Mouse (Mus musculus): Measurements from ENCODE around the gene Il22. TPM values are rescaled to one million over a fixed set of nuclear protein-coding genes. Genes with fewer than 3 reads are reported as not detected.
A peak's percentile ranks its signal among the peaks of the same experiment; 100 is the strongest.
"Not testable (repeated sequence)": the region's sequence is repeated elsewhere in the genome, so short reads cannot be mapped to it uniquely, and the experiment has no call there.

Gene Il22
- polyA plus RNA-seq (2014; fragmentation: Nextera tagmentation; extraction: Ambion mirVana) = not detected in 2 replicates

- H3K4me3 ChIP-seq (ENCODE audit: low read depth, low read length) = no peak within 1 kb of the TSS
- WGBS = 100% methylated on average over 4 of the region's 4 CpGs
- H3K9ac ChIP-seq (ENCODE audit: low read depth, low read length) = no peak within 1 kb of the TSS
- DNase-seq (ENCODE audit: low spot score) (no peak), ATAC-seq (ENCODE audit: low FRiP score) (no peak)
- H3K27ac ChIP-seq (ENCODE audit: low read depth, low read length) = no peak within 1 kb of the TSS
- no peak within 1 kb of the TSS for H3K4me2 ChIP-seq (replicated peaks; ENCODE audit: low read depth, low read length)
- H3K27me3 ChIP-seq (ENCODE audit: control insufficient read depth, insufficient read depth, low read length) = no peaks in the 10 kb centered on the region
- no peaks in the 10 kb centered on the region for H3K36me3 ChIP-seq (ENCODE audit: control insufficient read depth, insufficient read depth, low read length)
- no peaks in the 10 kb centered on the region for H3K4me1 ChIP-seq (replicated peaks; ENCODE audit: control insufficient read depth, insufficient read depth, low read length)
- H3K9me3 ChIP-seq (ENCODE audit: control insufficient read depth, low read length) = no peaks in the 10 kb centered on the region
These were observed at the start of gene Il22 for GRCm38 (mm10) chr10:118204642-118205041. TSS of gene Il22 (plus strand) at chr10:118204942.

DNA sequence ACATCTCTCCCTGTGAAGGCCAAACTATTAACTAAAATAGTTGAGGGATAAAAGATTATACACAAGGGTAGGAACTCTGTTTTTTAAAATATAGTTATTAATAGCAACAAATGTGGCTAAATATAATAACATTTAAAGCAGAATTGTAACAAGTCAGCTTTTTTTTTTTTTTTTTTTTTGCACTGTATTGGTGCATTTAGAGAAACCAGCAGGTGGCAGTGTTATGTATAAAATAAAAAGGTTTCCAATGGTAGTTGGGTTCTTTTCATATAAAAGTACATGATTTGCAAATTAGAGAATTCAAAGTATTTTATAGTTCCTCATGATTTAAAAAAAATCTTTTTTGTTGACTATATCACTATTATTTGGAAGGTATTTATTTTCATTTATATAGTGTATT, 48.8 kb upstream of the Il22 start:
- peaks cover 14% of the 10 kb centered on the region for H3K36me3 ChIP-seq (ENCODE audit: control insufficient read depth, insufficient read depth, low read length)
- no peak overlapping the region for H3K9ac ChIP-seq (ENCODE audit: low read depth, low read length)
- no peaks in the 10 kb centered on the region for H3K9me3 ChIP-seq (ENCODE audit: control insufficient read depth, low read length)
- DNase-seq (ENCODE audit: low spot score) (peak; percentile 36), ATAC-seq (ENCODE audit: low FRiP score) (no peak)
- H3K27ac ChIP-seq (ENCODE audit: low read depth, low read length) = no peak overlapping the region
- H3K4me2 ChIP-seq (replicated peaks; ENCODE audit: low read depth, low read length) = no peak overlapping the region
- no peak overlapping the region for H3K4me3 ChIP-seq (ENCODE audit: low read depth, low read length)
- H3K4me1 ChIP-seq (replicated peaks; ENCODE audit: control insufficient read depth, insufficient read depth, low read length) = no peaks in the 10 kb centered on the region
- no peaks in the 10 kb centered on the region for H3K27me3 ChIP-seq (ENCODE audit: control insufficient read depth, insufficient read depth, low read length)

DNA sequence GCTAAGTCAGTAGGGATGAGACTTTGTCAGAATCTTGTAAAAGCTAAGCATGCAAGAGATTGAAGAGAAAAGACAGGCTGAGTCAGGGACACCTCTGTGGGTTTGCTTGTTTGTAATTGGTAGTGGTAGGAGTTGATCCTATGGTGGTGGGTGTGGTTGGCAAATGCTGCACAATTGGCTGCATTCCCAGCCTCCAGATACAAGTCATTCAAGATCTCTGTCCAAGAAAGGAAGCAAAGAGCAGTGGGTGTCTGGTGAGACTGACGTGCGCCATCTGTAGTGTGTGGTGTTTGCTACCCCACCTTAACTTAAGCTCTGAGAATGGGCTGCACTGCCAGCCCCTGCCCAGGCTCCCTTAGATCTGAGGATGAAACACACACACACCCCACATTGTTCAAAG, 43.6 kb upstream of the Il22 start:
- ATAC-seq (ENCODE audit: low FRiP score) (no peak), DNase-seq (ENCODE audit: low spot score) (no peak)

GRCm38 (mm10) chr10:118169212-118169611, 35.5 kb upstream of the Il22 start:
- peak; percentile 5 for DNase-seq (ENCODE audit: low spot score)
- H3K9ac ChIP-seq (ENCODE audit: low read depth, low read length) = no peak overlapping the region
- no peaks in the 10 kb centered on the region for H3K27me3 ChIP-seq (ENCODE audit: control insufficient read depth, insufficient read depth, low read length)
- no peak overlapping the region for H3K4me2 ChIP-seq (replicated peaks; ENCODE audit: low read depth, low read length)
- no peaks in the 10 kb centered on the region for H3K9me3 ChIP-seq (ENCODE audit: control insufficient read depth, low read length)
- H3K27ac ChIP-seq (ENCODE audit: low read depth, low read length) = no peak overlapping the region
- WGBS = 55% methylated on average over 12 of the region's 12 CpGs
- H3K4me3 ChIP-seq (ENCODE audit: low read depth, low read length) = no peak overlapping the region
- H3K4me1 ChIP-seq (replicated peaks; ENCODE audit: control insufficient read depth, insufficient read depth, low read length) = no peaks in the 10 kb centered on the region
- no peaks in the 10 kb centered on the region for H3K36me3 ChIP-seq (ENCODE audit: control insufficient read depth, insufficient read depth, low read length)
- ATAC-seq (ENCODE audit: low FRiP score) = no peak

More for the DNA sequence above, 43.6 kb upstream of the Il22 start:
- no peaks in the 10 kb centered on the region for H3K9me3 ChIP-seq (ENCODE audit: control insufficient read depth, low read length)
- H3K4me1 ChIP-seq (replicated peaks; ENCODE audit: control insufficient read depth, insufficient read depth, low read length) = no peaks in the 10 kb centered on the region
- no peak overlapping the region for H3K4me3 ChIP-seq (ENCODE audit: low read depth, low read length)
- WGBS = 97% methylated on average over 2 of the region's 2 CpGs
- no peak overlapping the region for H3K9ac ChIP-seq (ENCODE audit: low read depth, low read length)
- H3K4me2 ChIP-seq (replicated peaks; ENCODE audit: low read depth, low read length) = no peak overlapping the region
- no peaks in the 10 kb centered on the region for H3K27me3 ChIP-seq (ENCODE audit: control insufficient read depth, insufficient read depth, low read length)
- H3K27ac ChIP-seq (ENCODE audit: low read depth, low read length) = no peak overlapping the region
- H3K36me3 ChIP-seq (ENCODE audit: control insufficient read depth, insufficient read depth, low read length) = peaks cover 16% of the 10 kb centered on the region

GRCm38 (mm10) chr10:118172416-118172815, 32.3 kb upstream of the Il22 start:
- Histone ChIP-seq H3K27me3 (ENCODE audit: control insufficient read depth, insufficient read depth, low read length) (no peaks in the 10 kb centered on the region), H3K4me2 (replicated peaks; ENCODE audit: low read depth, low read length) (no peak overlapping the region), H3K27ac (ENCODE audit: low read depth, low read length) (no peak overlapping the region), H3K4me3 (ENCODE audit: low read depth, low read length) (no peak overlapping the region), H3K36me3 (ENCODE audit: control insufficient read depth, insufficient read depth, low read length) (no peaks in the 10 kb centered on the region), H3K9ac (ENCODE audit: low read depth, low read length) (no peak overlapping the region), H3K9me3 (ENCODE audit: control insufficient read depth, low read length) (no peaks in the 10 kb centered on the region), H3K4me1 (replicated peaks; ENCODE audit: control insufficient read depth, insufficient read depth, low read length) (no peaks in the 10 kb centered on the region)
- 82% methylated on average over 8 of the region's 8 CpGs for WGBS
- no peak for DNase-seq (ENCODE audit: low spot score)
- no peak for ATAC-seq (ENCODE audit: low FRiP score)

GRCm38 (mm10) chr10:118172876-118173275, 31.9 kb upstream of the Il22 start:
- WGBS = 94% methylated on average over 3 of the region's 3 CpGs

GRCm38 (mm10) chr10:118175542-118175941, 29.2 kb upstream of the Il22 start:
- ATAC-seq (ENCODE audit: low FRiP score); H3K9me3 ChIP-seq (ENCODE audit: control insufficient read depth, low read length): not testable (repeated sequence)

More at GRCm38 (mm10) chr10:118172876-118173275, 31.9 kb upstream of the Il22 start:
- Histone ChIP-seq H3K4me1 (replicated peaks; ENCODE audit: control insufficient read depth, insufficient read depth, low read length) (no peaks in the 10 kb centered on the region), H3K4me2 (replicated peaks; ENCODE audit: low read depth, low read length) (no peak overlapping the region), H3K27me3 (ENCODE audit: control insufficient read depth, insufficient read depth, low read length) (no peaks in the 10 kb centered on the region), H3K36me3 (ENCODE audit: control insufficient read depth, insufficient read depth, low read length) (no peaks in the 10 kb centered on the region), H3K9ac (ENCODE audit: low read depth, low read length) (no peak overlapping the region), H3K4me3 (ENCODE audit: low read depth, low read length) (no peak overlapping the region), H3K27ac (ENCODE audit: low read depth, low read length) (no peak overlapping the region), H3K9me3 (ENCODE audit: control insufficient read depth, low read length) (no peaks in the 10 kb centered on the region)
- no peak for DNase-seq (ENCODE audit: low spot score)
- no peak for ATAC-seq (ENCODE audit: low FRiP score)

GRCm38 (mm10) chr10:118178735-118179151, 26.0 kb upstream of the Il22 start:
- H3K9me3 ChIP-seq (ENCODE audit: control insufficient read depth, low read length) = no peaks in the 10 kb centered on the region
- no peaks in the 10 kb centered on the region for H3K27me3 ChIP-seq (ENCODE audit: control insufficient read depth, insufficient read depth, low read length)
- no peak for ATAC-seq (ENCODE audit: low FRiP score)
- no peak overlapping the region for H3K4me2 ChIP-seq (replicated peaks; ENCODE audit: low read depth, low read length)
- no peak overlapping the region for H3K27ac ChIP-seq (ENCODE audit: low read depth, low read length)
- no peaks in the 10 kb centered on the region for H3K36me3 ChIP-seq (ENCODE audit: control insufficient read depth, insufficient read depth, low read length)
- H3K9ac ChIP-seq (ENCODE audit: low read depth, low read length) = no peak overlapping the region
- 89% methylated on average over 10 of the region's 10 CpGs for WGBS
- no peaks in the 10 kb centered on the region for H3K4me1 ChIP-seq (replicated peaks; ENCODE audit: control insufficient read depth, insufficient read depth, low read length)
- H3K4me3 ChIP-seq (ENCODE audit: low read depth, low read length) = no peak overlapping the region
- no peak for DNase-seq (ENCODE audit: low spot score)

More at GRCm38 (mm10) chr10:118175542-118175941, 29.2 kb upstream of the Il22 start:
- not testable (repeated sequence) for H3K36me3 ChIP-seq (ENCODE audit: control insufficient read depth, insufficient read depth, low read length); H3K9ac ChIP-seq (ENCODE audit: low read depth, low read length); H3K27me3 ChIP-seq (ENCODE audit: control insufficient read depth, insufficient read depth, low read length); H3K4me2 ChIP-seq (replicated peaks; ENCODE audit: low read depth, low read length); DNase-seq (ENCODE audit: low spot score); H3K4me1 ChIP-seq (replicated peaks; ENCODE audit: control insufficient read depth, insufficient read depth, low read length); H3K4me3 ChIP-seq (ENCODE audit: low read depth, low read length); H3K27ac ChIP-seq (ENCODE audit: low read depth, low read length)
- WGBS = 91% methylated on average over 4 of the region's 4 CpGs

DNA sequence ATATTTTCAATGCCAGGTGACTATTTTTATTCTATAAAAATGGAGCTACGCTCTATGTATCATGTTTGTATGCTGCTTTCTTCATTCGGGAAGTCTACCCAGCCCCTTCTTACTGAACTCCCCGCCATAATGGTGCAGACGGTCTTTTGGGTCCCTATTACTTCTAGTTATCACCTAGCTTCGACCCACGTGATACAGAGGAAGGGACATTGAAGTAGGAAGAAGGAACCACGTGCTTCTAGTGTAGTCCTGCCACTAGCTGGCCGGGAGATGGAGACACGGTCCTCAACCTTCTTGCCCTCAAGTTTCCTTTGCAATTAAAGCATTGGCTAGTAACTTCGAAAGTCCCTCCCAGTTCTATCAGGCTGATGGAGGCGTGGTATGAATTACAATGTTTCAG, 25.5 kb upstream of the Il22 start:
- H3K27ac ChIP-seq (ENCODE audit: low read depth, low read length) = no peak overlapping the region
- H3K27me3 ChIP-seq (ENCODE audit: control insufficient read depth, insufficient read depth, low read length) = no peaks in the 10 kb centered on the region
- ATAC-seq (ENCODE audit: low FRiP score) (no peak), DNase-seq (ENCODE audit: low spot score) (no peak)
- no peak overlapping the region for H3K4me2 ChIP-seq (replicated peaks; ENCODE audit: low read depth, low read length)
- no peak overlapping the region for H3K9ac ChIP-seq (ENCODE audit: low read depth, low read length)
- H3K9me3 ChIP-seq (ENCODE audit: control insufficient read depth, low read length) = no peaks in the 10 kb centered on the region
- H3K4me1 ChIP-seq (replicated peaks; ENCODE audit: control insufficient read depth, insufficient read depth, low read length) = no peaks in the 10 kb centered on the region
- WGBS = 91% methylated on average over 11 of the region's 11 CpGs
- no peaks in the 10 kb centered on the region for H3K36me3 ChIP-seq (ENCODE audit: control insufficient read depth, insufficient read depth, low read length)
- no peak overlapping the region for H3K4me3 ChIP-seq (ENCODE audit: low read depth, low read length)

Data from hindbrain, embryonic 11.5 days (tissue).